Mouse (Mus musculus): ENCODE results near the gene Ccdc34.

Ccdc34 gene

GRCm38 (mm10) chr2:110017616-110018505 is at the start of gene Ccdc34:
Gene Ccdc34, plus strand, starts transcription at chr2:110017817.
- peak; percentile 87 for DNase-seq (ENCODE audit: low read depth, low spot score)

GRCm38 (mm10) chr2:109969381-109969780 is 48.2 kb upstream of the Ccdc34 start:
- DNase-seq (ENCODE audit: low read depth, low spot score) = no peak

GRCm38 (mm10) chr2:109969926-109970532 is 47.6 kb upstream of the Ccdc34 start:
- no peak for DNase-seq (ENCODE audit: low read depth, low spot score)

- DNase-seq (ENCODE audit: low read depth, low spot score) = no peak
These were observed 46.7 kb upstream of the Ccdc34 start for GRCm38 (mm10) chr2:109970744-109971410.

- no peak for DNase-seq (ENCODE audit: low read depth, low spot score)
These were observed 45.3 kb upstream of the Ccdc34 start for GRCm38 (mm10) chr2:109972310-109972709.

GRCm38 (mm10) chr2:109972922-109973321 is 44.7 kb upstream of the Ccdc34 start:
- DNase-seq (ENCODE audit: low read depth, low spot score) = no peak

- no peak for DNase-seq (ENCODE audit: low read depth, low spot score)
These were observed 42.8 kb upstream of the Ccdc34 start for GRCm38 (mm10) chr2:109974807-109975206.

GRCm38 (mm10) chr2:109976181-109976580 is 41.4 kb upstream of the Ccdc34 start:
- no peak for DNase-seq (ENCODE audit: low read depth, low spot score)

GRCm38 (mm10) chr2:109977322-109977721 is 40.3 kb upstream of the Ccdc34 start:
- DNase-seq (ENCODE audit: low read depth, low spot score) = no peak

GRCm38 (mm10) chr2:109979209-109979608 is 38.4 kb upstream of the Ccdc34 start:
- DNase-seq (ENCODE audit: low read depth, low spot score) = no peak

- DNase-seq (ENCODE audit: low read depth, low spot score) = no peak
These were observed 34.2 kb upstream of the Ccdc34 start for GRCm38 (mm10) chr2:109983435-109983834.

- DNase-seq (ENCODE audit: low read depth, low spot score) = no peak
These were observed 32.7 kb upstream of the Ccdc34 start for GRCm38 (mm10) chr2:109984930-109985329.

- no peak for DNase-seq (ENCODE audit: low read depth, low spot score)
These were observed 32.1 kb upstream of the Ccdc34 start for GRCm38 (mm10) chr2:109985560-109985959.

GRCm38 (mm10) chr2:109986036-109986785 is 31.4 kb upstream of the Ccdc34 start:
- DNase-seq (ENCODE audit: low read depth, low spot score) = no peak

GRCm38 (mm10) chr2:109987946-109988345 is 29.7 kb upstream of the Ccdc34 start:
- DNase-seq (ENCODE audit: low read depth, low spot score) = no peak

- no peak for DNase-seq (ENCODE audit: low read depth, low spot score)
These were observed 28.4 kb upstream of the Ccdc34 start for GRCm38 (mm10) chr2:109989196-109989595.

GRCm38 (mm10) chr2:109989679-109990473 is 27.7 kb upstream of the Ccdc34 start:
- DNase-seq (ENCODE audit: low read depth, low spot score) = no peak

- no peak for DNase-seq (ENCODE audit: low read depth, low spot score)
These were observed 25.9 kb upstream of the Ccdc34 start for GRCm38 (mm10) chr2:109991754-109992153.

GRCm38 (mm10) chr2:109992448-109993073 is 25.1 kb upstream of the Ccdc34 start:
- DNase-seq (ENCODE audit: low read depth, low spot score) = no peak

GRCm38 (mm10) chr2:109993404-109993803 is 24.2 kb upstream of the Ccdc34 start:
- no peak for DNase-seq (ENCODE audit: low read depth, low spot score)

Measured in brain, embryonic 18.5 days (tissue).